Mouse (Mus musculus) brown adipose tissue, adult 24 weeks (tissue): ENCODE measurements around the gene Mapk7. TPM values are rescaled to one million over a fixed set of nuclear protein-coding genes. Genes with fewer than 3 reads are reported as not detected.
A peak's percentile ranks its signal among the peaks of the same experiment; 100 is the strongest.

ENCODE experiments used
- H3K27ac ChIP-seq: fragments of 200-500 bp; replicated peaks from 2 replicates; pipeline ENCODE4 v1.5.1; 2012; ENCODE audit warnings: low read depth, mild to moderate bottlenecking, low read length
- H3K4me1 ChIP-seq: fragments of 200-500 bp; 2 replicates; pipeline ENCODE4 v1.6.1; 2012; ENCODE audit warnings: low read length, mixed read lengths; ENCODE audit not compliant: control insufficient read depth, insufficient read depth, insufficient read length
- H3K4me3 ChIP-seq: fragments of 200-500 bp; 2 replicates; pipeline ENCODE4 v1.5.1; 2012; ENCODE audit warnings: low read depth, mild to moderate bottlenecking, low read length, moderate library complexity; ENCODE audit not compliant: insufficient read depth
- polyA plus RNA-seq: library from polyadenylated mRNA; stranded (reverse); fragments of >200 nt; gene quantifications from 2 replicates; pipeline ENCODE4 v1.2.4, GENCODE M21; 2012; ENCODE audit not compliant: missing spikeins, insufficient read depth, insufficient read length

The Mapk7 gene
- polyA plus RNA-seq, 1 experiment = 3.0 TPM

DNA sequence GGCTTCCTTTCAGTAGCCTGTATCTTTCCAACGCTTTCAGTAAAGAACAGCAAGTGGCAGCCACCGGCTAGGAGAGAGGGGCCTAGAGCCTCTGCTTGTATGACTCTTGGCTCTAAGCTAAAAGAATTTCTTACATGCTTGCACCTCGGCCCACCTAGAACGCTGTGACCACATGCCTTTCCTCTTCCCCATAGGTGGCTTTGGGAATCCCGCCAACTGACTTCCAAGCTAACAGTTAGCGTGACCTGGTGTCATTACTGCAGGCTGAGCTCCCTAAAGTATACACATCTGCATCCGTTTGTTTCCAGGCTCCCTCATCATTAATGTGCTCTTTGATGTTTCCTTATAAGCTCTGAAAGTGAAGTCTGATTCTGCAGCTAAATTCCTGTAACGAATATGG is 9.7 kb upstream of the Mapk7 start:
- H3K4me3 ChIP-seq = no peak overlapping the region
- no peak overlapping the region for H3K27ac ChIP-seq
- peaks cover 5% of the 10 kb centered on the region for H3K4me1 ChIP-seq

DNA sequence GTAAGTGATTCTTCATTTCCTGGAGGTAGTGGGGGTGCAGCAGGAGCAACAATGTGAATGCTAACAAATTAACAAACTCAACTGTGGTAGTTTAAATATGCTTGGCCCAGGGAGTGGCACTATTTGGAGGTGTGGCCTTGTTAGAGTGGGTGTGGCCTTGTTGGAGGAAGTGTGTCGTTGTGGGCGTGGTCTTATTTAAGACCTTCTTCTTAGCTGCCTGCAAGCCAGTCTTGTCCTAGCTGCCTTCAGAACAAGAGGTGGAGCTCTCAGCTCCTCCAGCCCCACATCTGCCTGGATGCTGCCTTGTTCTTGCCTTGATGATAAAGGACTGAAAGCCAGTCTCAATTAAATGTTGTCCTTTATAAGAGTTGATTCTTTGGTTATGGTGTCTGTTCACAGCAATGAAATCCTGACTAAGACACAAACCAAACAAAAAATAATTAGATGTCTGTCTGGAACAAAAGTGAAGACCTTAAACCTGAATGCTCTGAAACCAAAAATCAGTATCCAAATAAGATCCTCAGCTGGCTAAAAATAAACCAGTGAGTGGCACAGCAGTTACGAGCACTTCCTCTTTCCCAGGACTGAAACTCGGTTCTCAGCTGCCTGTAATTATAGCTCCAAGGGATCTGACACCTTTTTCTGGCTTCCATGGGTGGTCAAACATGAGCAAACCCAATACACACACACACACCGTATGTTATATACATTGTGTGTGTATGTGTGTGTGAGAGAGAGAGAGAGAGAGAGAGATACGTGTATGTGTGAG is 4.7 kb upstream of the Mapk7 start:
- Histone ChIP-seq H3K4me3 (no peak overlapping the region), H3K4me1 (no peaks in the 10 kb centered on the region), H3K27ac (0 out of 2 replicates have a peak overlapping the region, but pooled peaks have one; percentile 23)

DNA sequence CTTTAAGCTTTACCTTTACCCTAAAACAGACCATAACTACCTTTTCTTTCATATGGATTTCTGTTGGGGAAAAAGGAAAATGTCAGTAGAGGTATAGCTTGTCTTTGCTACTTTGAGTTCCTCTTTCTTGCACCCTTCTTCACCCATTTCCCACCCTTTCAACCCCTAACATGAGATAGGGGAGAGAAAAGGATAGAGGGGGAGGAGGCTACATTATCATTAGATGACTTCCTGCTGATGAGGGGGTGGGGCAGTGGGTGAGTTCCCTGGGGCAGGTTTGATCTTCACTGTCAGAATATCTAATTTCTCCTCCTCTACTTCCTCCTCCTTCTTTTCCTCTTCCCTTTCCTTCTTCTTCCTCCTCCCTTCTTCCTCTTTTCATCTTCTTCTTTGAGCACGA is 3.3 kb upstream of the Mapk7 start:
- no peak overlapping the region for H3K4me3 ChIP-seq
- peaks cover 6% of the 10 kb centered on the region; the same call in 1 of the 2 replicates for H3K4me1 ChIP-seq
- no peak overlapping the region for H3K27ac ChIP-seq

DNA sequence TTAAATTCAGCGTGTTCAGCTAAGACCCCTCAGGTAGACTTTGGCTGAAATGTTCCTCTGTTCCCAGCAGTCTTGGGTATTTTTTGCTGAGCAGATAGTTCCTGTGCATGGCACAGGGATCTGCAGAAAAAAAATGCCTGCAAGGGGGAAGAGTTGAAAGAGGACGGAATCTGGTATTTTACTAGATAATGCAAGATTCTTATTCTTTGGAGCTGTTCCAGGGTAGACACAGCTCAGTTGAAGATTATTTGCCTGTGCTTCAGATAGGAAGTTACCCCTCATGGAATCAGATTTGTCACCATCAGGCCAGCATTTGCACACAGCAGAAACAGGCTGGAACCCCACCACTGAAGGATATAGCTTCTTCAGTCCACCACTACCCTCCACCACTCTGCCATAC is 1.3 kb upstream of the Mapk7 start:
- H3K4me1 ChIP-seq = peaks cover 6% of the 10 kb centered on the region; the same call in 1 of the 2 replicates
- H3K27ac ChIP-seq = no peak overlapping the region
- H3K4me3 ChIP-seq = no peak overlapping the region

DNA sequence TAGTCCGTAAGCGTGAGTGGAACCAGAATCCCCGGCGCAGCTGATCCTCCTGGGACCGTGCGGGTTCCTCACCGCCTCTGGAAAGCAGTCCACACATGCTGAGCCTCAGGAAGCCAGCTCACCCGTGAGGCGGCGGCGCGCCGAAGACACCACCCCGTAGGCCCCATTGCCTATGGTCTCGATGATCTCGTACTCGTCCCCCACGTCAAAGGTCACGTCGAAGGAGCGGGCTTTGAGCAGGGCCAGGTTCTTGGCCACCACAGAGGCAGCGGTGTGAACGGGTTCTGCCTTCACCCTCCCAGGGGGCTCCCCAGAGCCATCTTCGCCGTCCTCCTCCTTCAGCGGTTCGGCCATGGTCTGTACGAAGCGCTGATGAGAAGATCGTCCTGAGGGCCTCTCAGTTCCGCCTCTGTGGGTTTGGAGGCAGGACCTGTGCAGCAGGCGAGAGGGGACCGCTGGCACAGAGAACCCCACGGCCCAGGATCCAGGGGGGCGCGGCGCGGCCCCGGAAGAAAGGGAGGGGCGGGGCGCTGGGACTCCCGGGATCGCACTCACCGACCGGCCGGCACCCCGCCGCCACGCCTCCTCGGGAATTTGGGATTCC is 579 bp downstream of the Mapk7 start:
- Histone ChIP-seq H3K4me1 (peaks cover 6% of the 10 kb centered on the region; the same call in 1 of the 2 replicates), H3K4me3 (peak overlapping the region; percentile 83)

DNA sequence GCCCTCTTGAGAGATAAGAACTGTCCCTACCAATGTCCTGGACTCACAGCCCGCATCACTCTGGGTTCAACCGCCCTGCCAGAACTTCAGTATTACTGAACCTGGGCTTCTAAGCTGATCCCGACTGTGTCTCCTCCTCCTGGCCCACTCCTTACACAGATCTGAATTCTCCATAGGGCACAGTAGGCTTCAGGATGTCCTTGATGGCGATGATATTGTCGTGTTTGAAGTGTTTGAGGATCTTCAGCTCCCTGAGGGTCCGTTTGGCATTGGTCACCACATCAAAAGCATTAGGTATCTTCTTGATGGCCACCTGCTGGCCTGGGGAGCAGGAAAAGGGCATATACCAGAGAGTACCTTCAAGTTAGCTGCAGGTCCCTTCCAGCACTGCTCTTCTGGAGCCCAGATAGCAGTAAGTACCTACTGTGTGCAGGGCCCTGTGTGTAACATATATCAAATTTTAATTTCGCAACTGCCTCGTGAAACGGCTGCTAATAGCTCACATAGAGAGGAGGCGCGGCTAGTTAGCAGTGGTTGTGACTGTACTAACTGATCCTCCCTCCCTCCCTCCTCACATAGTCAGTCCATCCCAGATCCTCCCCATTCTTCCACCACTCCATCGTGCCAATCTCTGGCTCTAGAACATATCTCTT is 1.3 kb downstream of the Mapk7 start:
- Histone ChIP-seq H3K4me1 (peaks cover 6% of the 10 kb centered on the region; the same call in 1 of the 2 replicates), H3K4me3 (peak overlapping the region; percentile 83), H3K27ac (no peak overlapping the region)

More for the DNA sequence above, 579 bp downstream of the Mapk7 start:
- H3K27ac ChIP-seq = peak overlapping the region; percentile 69

DNA sequence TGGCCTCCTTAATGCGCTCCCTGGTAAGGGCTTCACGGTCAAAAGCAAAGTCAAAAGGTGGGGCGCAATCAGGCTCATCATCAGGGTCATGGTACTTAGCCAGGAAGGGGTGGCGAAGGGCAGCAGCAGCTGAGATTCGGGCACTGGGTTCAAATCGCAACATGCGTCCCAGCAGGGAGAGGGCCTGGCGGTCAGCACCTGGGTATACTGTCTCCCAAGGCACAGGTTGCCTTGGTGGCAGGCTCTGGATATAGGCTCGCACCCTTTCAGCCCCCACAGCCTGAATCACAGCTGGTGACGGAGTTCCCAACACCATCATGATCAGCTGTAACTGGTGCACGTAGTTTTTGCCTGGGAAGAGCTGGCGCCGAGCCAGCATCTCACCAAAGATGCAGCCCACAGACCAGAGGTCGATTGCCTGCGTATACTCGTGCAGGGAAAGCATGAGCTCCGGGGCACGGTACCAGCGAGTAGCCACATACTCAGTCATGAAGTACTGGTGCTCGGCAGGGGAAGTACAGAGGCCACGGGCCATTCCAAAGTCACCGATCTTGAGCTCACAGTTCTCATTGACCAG is 3.2 kb downstream of the Mapk7 start:
- no peak overlapping the region for H3K4me3 ChIP-seq
- H3K27ac ChIP-seq = no peak overlapping the region
- H3K4me1 ChIP-seq = peaks cover 6% of the 10 kb centered on the region; the same call in 1 of the 2 replicates

DNA sequence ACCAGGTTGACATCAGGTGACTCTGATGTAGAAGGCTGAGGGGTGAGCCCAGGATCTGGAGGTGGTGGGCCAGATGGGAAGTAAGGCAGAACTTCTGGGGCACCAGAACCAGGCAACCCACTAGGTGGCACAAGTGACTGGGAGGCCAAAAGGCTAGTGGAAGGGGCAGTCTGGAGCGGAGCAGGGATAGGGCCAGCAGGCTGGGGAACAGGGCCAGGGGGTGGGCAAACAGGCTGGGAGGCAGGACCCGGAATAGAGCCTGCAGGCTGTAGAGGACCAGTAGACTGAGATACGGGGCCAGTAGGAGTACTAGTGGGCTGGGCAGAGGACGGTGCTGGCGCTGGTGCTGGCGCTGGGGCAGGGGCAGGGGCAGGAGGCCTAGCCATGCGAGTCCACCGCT is 4.3 kb downstream of the Mapk7 start:
- Histone ChIP-seq H3K4me3 (no peak overlapping the region), H3K4me1 (peaks cover 6% of the 10 kb centered on the region; the same call in 1 of the 2 replicates), H3K27ac (no peak overlapping the region)

DNA sequence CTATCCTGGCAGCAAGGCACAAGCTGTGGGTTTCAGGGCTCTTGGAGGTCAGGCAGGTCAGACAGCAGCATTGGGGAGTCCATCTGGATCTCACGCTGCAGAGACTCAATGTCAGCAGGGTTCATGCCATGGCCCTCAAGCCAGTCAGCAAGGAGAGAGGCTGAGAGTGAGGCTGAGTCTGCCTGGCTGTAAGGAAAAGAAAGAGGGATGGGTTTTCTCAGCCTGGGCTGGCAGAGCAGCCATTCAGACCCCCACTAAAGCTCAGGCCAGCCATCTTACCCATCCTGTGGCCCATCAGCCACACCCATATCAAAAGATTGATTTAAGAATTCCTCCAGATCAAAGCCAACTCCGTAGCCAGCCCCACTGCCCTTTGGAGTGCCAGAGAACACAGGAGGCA is 5.1 kb downstream of the Mapk7 start:
- H3K4me1 ChIP-seq = peaks cover 6% of the 10 kb centered on the region; the same call in 1 of the 2 replicates
- no peak overlapping the region for H3K27ac ChIP-seq
- no peak overlapping the region for H3K4me3 ChIP-seq

DNA sequence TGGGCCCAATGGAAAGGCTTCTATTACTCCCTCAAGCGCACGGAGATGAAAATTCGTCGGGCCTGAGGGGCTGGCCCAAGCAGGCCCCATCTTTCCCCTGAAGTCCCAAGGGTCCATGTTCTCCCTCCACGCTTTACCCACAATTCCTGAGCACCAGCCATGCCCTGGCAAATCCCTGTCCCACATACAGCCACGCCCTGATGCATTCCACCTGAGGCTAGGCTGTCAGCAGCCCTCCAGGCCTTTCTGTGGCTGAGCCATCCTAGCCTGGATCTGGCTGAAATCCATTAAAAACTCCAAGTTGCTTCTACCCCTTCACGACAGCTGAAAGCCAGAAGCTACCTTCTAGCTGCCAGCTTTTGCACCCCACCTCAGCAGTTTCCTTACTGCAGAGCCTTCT is 6.3 kb downstream of the Mapk7 start:
- Histone ChIP-seq H3K27ac (no peak overlapping the region), H3K4me3 (no peak overlapping the region), H3K4me1 (peaks cover under 1% of the 10 kb centered on the region; the same call in 1 of the 2 replicates)

DNA sequence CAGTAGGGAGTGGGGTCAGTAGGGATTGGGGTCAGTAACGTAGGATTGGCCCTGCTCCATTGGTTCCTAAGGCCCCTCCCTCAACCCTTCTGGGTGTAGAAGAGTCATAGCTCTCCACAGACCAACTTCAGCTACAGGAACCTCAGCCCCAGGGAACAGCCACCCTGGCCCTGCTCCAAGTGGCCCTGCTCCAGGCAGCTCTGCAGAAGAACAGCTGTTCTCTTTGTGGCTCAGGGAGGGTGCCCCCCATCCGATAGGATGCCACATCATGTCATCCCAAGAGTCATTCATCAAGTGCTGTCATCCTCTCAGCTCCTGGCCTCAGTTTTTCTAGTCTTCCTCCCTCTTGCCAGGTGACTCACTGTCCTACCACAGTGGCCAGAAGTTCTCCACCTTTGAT is 6.8 kb downstream of the Mapk7 start:
- Histone ChIP-seq H3K27ac (no peak overlapping the region), H3K4me3 (no peak overlapping the region), H3K4me1 (no peaks in the 10 kb centered on the region)

DNA sequence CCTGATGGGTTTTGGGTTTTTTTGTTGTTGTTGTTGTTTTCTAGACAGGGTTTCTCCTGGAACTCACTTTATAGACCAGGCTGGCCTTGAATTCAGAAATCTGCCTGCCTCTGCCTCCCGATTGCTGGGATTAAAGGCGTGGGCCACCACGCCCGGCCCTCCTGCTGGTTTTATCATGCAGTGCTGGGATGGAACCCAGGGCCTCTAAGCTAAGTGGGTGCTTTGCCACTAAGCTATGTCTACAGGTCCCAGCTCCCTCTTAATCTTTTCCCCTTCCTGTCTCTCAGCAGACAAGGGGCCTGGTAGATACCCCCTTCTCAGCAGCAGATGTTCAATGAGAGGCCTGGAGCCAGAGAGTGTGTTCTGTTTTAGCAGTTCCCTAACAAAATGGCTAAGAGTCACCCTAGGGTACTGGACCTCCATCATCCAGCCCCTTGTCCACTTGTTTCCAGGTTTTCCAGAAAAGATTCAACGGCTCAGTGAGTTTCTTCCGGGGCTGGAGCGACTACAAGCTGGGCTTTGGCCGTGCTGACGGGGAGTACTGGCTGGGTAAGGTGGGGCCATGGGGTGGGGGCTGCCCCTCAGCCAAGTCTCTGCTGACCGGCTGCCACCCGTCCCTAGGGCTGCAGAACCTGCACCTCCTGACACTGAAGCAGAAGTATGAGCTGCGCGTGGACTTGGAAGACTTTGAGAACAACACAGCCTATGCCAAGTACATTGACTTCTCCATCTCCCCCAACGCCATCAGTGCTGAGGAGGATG is 7.6 kb downstream of the Mapk7 start:
- H3K4me3 ChIP-seq = no peak overlapping the region
- no peak overlapping the region for H3K27ac ChIP-seq
- no peaks in the 10 kb centered on the region for H3K4me1 ChIP-seq

DNA sequence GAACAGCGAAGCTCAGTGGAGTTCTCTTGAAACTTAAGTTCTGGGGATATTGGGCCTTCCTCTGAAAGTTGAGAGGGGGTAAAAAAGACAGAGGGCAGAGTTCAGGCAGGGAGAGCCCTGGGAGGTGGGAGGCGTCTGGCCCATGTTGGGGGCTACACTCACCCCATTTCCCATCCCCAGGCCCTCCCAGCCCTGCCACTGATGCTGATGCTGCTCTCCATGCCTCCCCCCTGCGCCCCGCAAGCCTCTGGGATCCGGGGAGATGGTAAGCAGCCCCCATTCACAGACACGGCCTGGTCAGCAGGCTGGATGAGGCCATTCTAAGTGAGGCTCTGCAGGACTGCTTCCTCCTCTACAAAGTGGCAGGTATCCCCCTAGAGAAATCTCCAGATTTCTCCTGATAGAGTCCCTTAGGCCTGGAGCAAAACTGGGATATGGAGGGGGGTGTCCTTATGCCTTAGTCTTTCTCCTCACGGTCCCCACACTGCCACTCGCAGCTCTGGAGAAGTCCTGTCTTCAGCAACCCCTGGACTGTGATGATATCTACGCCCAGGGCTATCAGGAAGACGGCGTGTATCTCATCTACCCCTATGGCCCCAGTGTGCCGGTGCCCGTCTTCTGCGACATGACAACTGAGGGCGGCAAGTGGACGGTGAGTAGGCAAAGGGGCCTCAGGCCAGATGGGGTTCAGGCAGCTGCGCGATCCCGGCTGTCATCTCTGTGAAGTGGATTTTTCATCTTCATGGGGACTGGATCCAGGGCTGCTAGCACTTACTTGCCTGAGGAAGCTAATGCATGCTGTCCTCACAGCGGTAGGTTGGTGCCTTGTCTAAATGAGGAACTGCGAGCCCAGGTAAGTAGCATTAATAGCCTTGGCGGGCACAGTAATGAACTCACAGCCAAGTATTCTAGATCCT is 8.4 kb downstream of the Mapk7 start:
- no peaks in the 10 kb centered on the region for H3K4me1 ChIP-seq
- H3K27ac ChIP-seq = no peak overlapping the region
- H3K4me3 ChIP-seq = no peak overlapping the region
